Mouse (Mus musculus) heart, postnatal 0 days (tissue): ENCODE results near the gene Kcnn3.

Source experiments
- CTCF ChIP-seq: IDR thresholded peaks from 2 replicates; pipeline ENCODE4 v1.5.1; 2016; ENCODE audit warnings: antibody characterized with exemption, control low read depth, low read depth
- EP300 ChIP-seq: IDR thresholded peaks from 2 replicates; pipeline ENCODE4 v1.6.1; 2016; ENCODE audit warnings: antibody characterized with exemption, low read depth

DNA sequence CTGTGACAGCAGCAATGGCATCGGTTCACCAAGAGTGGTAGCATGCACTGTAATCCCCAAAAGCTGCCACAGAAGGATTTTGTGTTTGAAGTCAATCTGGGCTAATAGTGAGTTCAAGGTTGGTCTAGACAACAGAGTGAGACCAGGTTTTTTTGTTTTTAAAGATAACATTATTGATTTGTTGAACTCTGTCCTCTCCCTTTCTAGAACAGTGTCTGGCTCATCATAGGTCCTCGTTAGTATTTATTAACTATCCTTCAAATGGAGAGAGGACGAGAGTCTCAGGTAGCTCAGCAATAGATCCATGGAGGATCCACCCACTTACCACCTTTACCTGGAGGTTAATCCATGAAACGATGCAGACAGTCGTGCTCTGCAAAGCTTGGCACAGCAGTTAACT is 137.1 kb downstream of the Kcnn3 start:
- TF ChIP-seq CTCF (no peak), EP300 (no peak)
